Comparison of ENCODE assay signal across 9 mouse cellular contexts in genomic region chr10:81389373-81389772, GRCm38 (mm10). TPM values are rescaled to one million over a fixed set of nuclear protein-coding genes. Genes with fewer than 3 reads are reported as not detected.
DNase-seq lines count a peak whose midpoint lies in the region; ATAC-seq lines count a peak whose summit lies in the region.
"Had no signal": no experiment of that assay in that cellular context is flagged by ENCODE, and none has a peak within 500 bp of the region (broad histone marks: within the 10 kb centered on the region; RNA-seq: fewer than 3 reads in every experiment).

No protein-coding gene starts in this region.

- peaks cover 56% of the 10 kb centered on the region for H3K4me1 ChIP-seq in heart, embryonic 10.5 days

- H3K36me3 ChIP-seq in heart, embryonic 10.5 days, result peaks cover 50% of the 10 kb centered on the region

- H3K4me3 ChIP-seq in heart, embryonic 10.5 days, result no peak overlapping the region
- H3K4me3 ChIP-seq: midbrain, embryonic 13.5 days had no signal

- no peak for DNase-seq in heart, embryonic 10.5 days (ENCODE audit: low spot score)
- DNase-seq in heart, postnatal 25 days (ENCODE audit: low spot score), result no peak
- peak; percentile 69 for DNase-seq in ovary, adult 18-20 months (ENCODE audit: low spot score)
- DNase-seq in ovary, postnatal 14 days (ENCODE audit: low spot score), result no peak
- peak; percentile 75 for DNase-seq in kidney, adult 9 months
- no peak for DNase-seq in right cerebral cortex, postnatal 36 days (ENCODE audit: low spot score in 2 of 2)
- DNase-seq in layer of hippocampus, adult 18-20 months (ENCODE audit: low spot score in 2 of 2), result no peak

- intact Hi-C loops in heart, postnatal 25 days (cut with DNase I), result loop anchor here (1.0 kb wide), 1 partner anchor 61 kb away; no protein-coding TSS in a partner anchor

- 65% methylated on average over 3 of the region's 3 CpGs for WGBS in heart, embryonic 10.5 days

- H3K9me3 ChIP-seq in heart, embryonic 10.5 days, result no peaks in the 10 kb centered on the region
- H3K9me3 ChIP-seq: midbrain, embryonic 13.5 days had no signal

- ATAC-seq in megakaryocyte-erythroid progenitor cell, adult 5-6 weeks (replicated peaks; ENCODE audit: low FRiP score, low TSS enrichment, poor library complexity, severe bottlenecking), result no peak

- H3K27me3 ChIP-seq in heart, embryonic 10.5 days (ENCODE audit: insufficient read depth, poor library complexity, severe bottlenecking), result no peaks in the 10 kb centered on the region
- H3K27me3 ChIP-seq: midbrain, embryonic 13.5 days had no signal

- H3K27ac ChIP-seq in heart, embryonic 10.5 days, result 0 out of 2 replicates have a peak overlapping the region, but pooled peaks have one; percentile 31
- H3K27ac ChIP-seq: midbrain, embryonic 13.5 days had no signal

RNA-seq across cellular contexts. Expression of gene Gm48552, which starts 0.6 kb away (rescaled TPM):
- 1.1 and 1.7 TPM in 2 replicates for polyA plus RNA-seq in heart, embryonic 10.5 days (2016; fragmentation: Nextera tagmentation; extraction: Ambion mirVana)
- under 1 TPM in 1 of 2 experiments, not detected in 1; 0.70 TPM for total RNA-seq in heart, postnatal 25 days (2021)
- 4.0 TPM in 1 of 2 replicates, not detected in the other for total RNA-seq in megakaryocyte-erythroid progenitor cell, adult 5-6 weeks (2014; fragmentation: Nextera tagmentation)
- not detected in 2 replicates for total RNA-seq in megakaryocyte-erythroid progenitor cell, adult 5-6 weeks (2017)
- 1 to 10 TPM; 4.2 to 6.9 TPM for total RNA-seq in layer of hippocampus, adult 18-20 months (2021)

RNA-seq across cellular contexts. Expression of gene Smim24, which starts 3.5 kb away (rescaled TPM):
- 3.4 and 4.0 TPM in 2 replicates for polyA plus RNA-seq in heart, embryonic 10.5 days (2016; fragmentation: Nextera tagmentation; extraction: Ambion mirVana)
- total RNA-seq in heart, postnatal 25 days (2021), result 1 to 10 TPM; 2.0 TPM
- total RNA-seq in megakaryocyte-erythroid progenitor cell, adult 5-6 weeks (2014; fragmentation: Nextera tagmentation), result 7.7 and 12.8 TPM in 2 replicates
- total RNA-seq in megakaryocyte-erythroid progenitor cell, adult 5-6 weeks (2017), result 7.4 and 7.5 TPM in 2 replicates
- total RNA-seq in layer of hippocampus, adult 18-20 months (2021), result 1 to 10 TPM; 1.8 to 2.4 TPM

RNA-seq across cellular contexts. Expression of gene Gm48551, which starts 5.1 kb away (rescaled TPM):
- 2.2 and 3.1 TPM in 2 replicates for polyA plus RNA-seq in heart, embryonic 10.5 days (2016; fragmentation: Nextera tagmentation; extraction: Ambion mirVana)
- under 1 TPM; 0.61 to 0.78 TPM for total RNA-seq in heart, postnatal 25 days (2021)
- total RNA-seq in megakaryocyte-erythroid progenitor cell, adult 5-6 weeks (2014; fragmentation: Nextera tagmentation), result 1.2 and 6.3 TPM in 2 replicates
- 0.11 and 2.6 TPM in 2 replicates for total RNA-seq in megakaryocyte-erythroid progenitor cell, adult 5-6 weeks (2017)
- total RNA-seq in layer of hippocampus, adult 18-20 months (2021), result 1 to 10 TPM; 4.1 to 4.8 TPM

RNA-seq across cellular contexts. Expression of gene Dohh, which starts 5.1 kb away (rescaled TPM):
- 100 and 105 TPM in 2 replicates for polyA plus RNA-seq in heart, embryonic 10.5 days (2016; fragmentation: Nextera tagmentation; extraction: Ambion mirVana)
- total RNA-seq in heart, postnatal 25 days (2021), result 10 to 100 TPM; 52.0 to 56.2 TPM
- 12.3 and 31.4 TPM in 2 replicates for total RNA-seq in megakaryocyte-erythroid progenitor cell, adult 5-6 weeks (2014; fragmentation: Nextera tagmentation)
- total RNA-seq in megakaryocyte-erythroid progenitor cell, adult 5-6 weeks (2017), result 31.2 and 37.8 TPM in 2 replicates
- 10 to 100 TPM; 82.0 to 82.9 TPM for total RNA-seq in layer of hippocampus, adult 18-20 months (2021)

RNA-seq across cellular contexts. Expression of gene Fzr1, which starts 11.1 kb away (rescaled TPM):
- polyA plus RNA-seq in heart, embryonic 10.5 days (2016; fragmentation: Nextera tagmentation; extraction: Ambion mirVana), result 105 and 117 TPM in 2 replicates
- total RNA-seq in heart, postnatal 25 days (2021), result 10 to 100 TPM; 27.7 to 32.3 TPM
- total RNA-seq in megakaryocyte-erythroid progenitor cell, adult 5-6 weeks (2014; fragmentation: Nextera tagmentation), result 28.5 and 50.0 TPM in 2 replicates
- total RNA-seq in megakaryocyte-erythroid progenitor cell, adult 5-6 weeks (2017), result 12.2 and 14.9 TPM in 2 replicates
- total RNA-seq in layer of hippocampus, adult 18-20 months (2021), result 10 to 100 TPM; 70.8 to 72.5 TPM

Comparison
In these comparisons a context has a peak if more than half of its experiments do, and no peak if none do; other contexts are left out.
1. DNase-seq: peak in ovary, adult 18-20 months (single experiment) and kidney, adult 9 months (single experiment); none in heart, embryonic 10.5 days (single experiment), heart, postnatal 25 days (single experiment), ovary, postnatal 14 days (single experiment), right cerebral cortex, postnatal 36 days (0 of 2) and layer of hippocampus, adult 18-20 months (0 of 2).